ENCODE assay signal across 9 mouse cellular contexts in the genomic region with DNA sequence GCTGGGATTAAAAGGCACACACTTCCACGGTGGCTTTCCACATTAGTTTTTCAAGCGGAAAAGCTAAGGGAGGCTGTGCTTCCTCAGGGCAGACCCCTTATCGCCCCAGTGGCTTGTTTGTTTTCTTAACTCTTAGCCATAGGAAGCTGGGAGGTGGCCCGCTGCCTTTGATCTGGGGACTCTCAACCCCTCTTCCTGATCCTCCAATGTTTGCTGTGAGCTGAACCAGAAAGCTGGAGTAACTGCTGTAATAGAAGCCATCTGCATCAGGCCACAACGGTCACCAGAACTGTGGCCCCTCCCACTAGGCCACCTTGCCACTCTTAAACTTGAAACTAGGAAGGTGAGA. TPM values are rescaled to one million over a fixed set of nuclear protein-coding genes. Genes with fewer than 3 reads are reported as not detected.
DNase-seq lines count a peak whose midpoint lies in the region; ATAC-seq and TF ChIP-seq lines count a peak whose summit lies in the region.
"Had no signal": no experiment of that assay in that cellular context is flagged by ENCODE, and none has a peak within 500 bp of the region (broad histone marks: within the 10 kb centered on the region; RNA-seq: fewer than 3 reads in every experiment).

A gene (plus strand): TSS at position 182 of the 349 bp plus-strand sequence.

- DNase-seq in heart, adult 11 months, result peak; percentile 92
- no peak for DNase-seq in heart, adult 9 months (ENCODE audit: low spot score in 2 of 2)
- peak; percentile 25 for DNase-seq in thymus, postnatal 14 days
- DNase-seq in thymus, postnatal 36 days, result no peak
- no peak for DNase-seq in limb, embryonic 14.5 days (ENCODE audit: low spot score)
- DNase-seq in stomach, postnatal 0 days (ENCODE audit: low spot score), result peak; percentile 48
- no peak for DNase-seq in thymus, adult 2 months
- DNase-seq: gastrocnemius, postnatal 25 days had no signal

- no peak within 1 kb of the TSS for H3K27ac ChIP-seq in limb, embryonic 14.5 days (replicated peaks; ENCODE audit: low read depth, low read length)
- H3K27ac ChIP-seq in stomach, postnatal 0 days (replicated peaks), result peak within 1 kb of the TSS; percentile 87
- H3K27ac ChIP-seq in thymus, adult 2 months (ENCODE audit: control insufficient read depth, insufficient read depth, low read length), result no peak within 1 kb of the TSS

- no peak for TF ChIP-seq POLR2A in limb, embryonic 14.5 days (IDR thresholded peaks at IDR 0.05; ENCODE audit: borderline replicate concordance, extremely low read depth, insufficient read depth, insufficient read length)
- TF ChIP-seq POLR2A in thymus, adult 2 months (IDR thresholded peaks at IDR 0.05; ENCODE audit: control insufficient read depth, extremely low read depth, insufficient read depth, low read length, poor library complexity), result no peak

- peaks cover 13% of the 10 kb centered on the region; the same call in 1 of the 2 replicates for H3K27me3 ChIP-seq in limb, embryonic 14.5 days (ENCODE audit: control insufficient read depth, insufficient read depth, low read length)
- no peaks in the 10 kb centered on the region for H3K27me3 ChIP-seq in stomach, postnatal 0 days (ENCODE audit: control insufficient read depth, insufficient read depth, low read length)
- H3K27me3 ChIP-seq in thymus, adult 2 months (ENCODE audit: control insufficient read depth, insufficient read depth, low read length), result no peaks in the 10 kb centered on the region

- H3K36me3 ChIP-seq in limb, embryonic 14.5 days (ENCODE audit: control insufficient read depth, insufficient read depth, low read length), result no peaks in the 10 kb centered on the region
- H3K36me3 ChIP-seq in stomach, postnatal 0 days (ENCODE audit: control insufficient read depth, insufficient read depth, low read length), result no peaks in the 10 kb centered on the region
- H3K36me3 ChIP-seq in thymus, adult 2 months (ENCODE audit: control insufficient read depth, insufficient read depth, low read length), result no peaks in the 10 kb centered on the region

- peak within 1 kb of the TSS; percentile 24 for H3K4me2 ChIP-seq in limb, embryonic 14.5 days (replicated peaks; ENCODE audit: low read depth, low read length, severe bottlenecking)
- peak within 1 kb of the TSS; percentile 55 for H3K4me2 ChIP-seq in stomach, postnatal 0 days (replicated peaks; ENCODE audit: low read depth)

- TF ChIP-seq EP300 in stomach, postnatal 0 days (optimal IDR thresholded peaks at IDR 0.05), result no peak

- H3K4me3 ChIP-seq in limb, embryonic 14.5 days (replicated peaks; ENCODE audit: low read length), result peak within 1 kb of the TSS; percentile 22
- H3K4me3 ChIP-seq in stomach, postnatal 0 days (ENCODE audit: low read depth, low read length), result peak within 1 kb of the TSS; percentile 47
- no peak within 1 kb of the TSS for H3K4me3 ChIP-seq in thymus, adult 2 months (ENCODE audit: control insufficient read depth, insufficient read depth, low read length)

- H3K4me1 ChIP-seq in limb, embryonic 14.5 days (ENCODE audit: control insufficient read depth, insufficient read depth, low read length), result peaks cover 7% of the 10 kb centered on the region; the same call in 1 of the 2 replicates
- H3K4me1 ChIP-seq in stomach, postnatal 0 days (replicated peaks; ENCODE audit: control insufficient read depth, insufficient read depth), result no peaks in the 10 kb centered on the region; the same call in 1 of the 2 replicates
- H3K4me1 ChIP-seq in thymus, adult 2 months (replicated peaks; ENCODE audit: control insufficient read depth, insufficient read depth, low read length), result peaks cover 44% of the 10 kb centered on the region

- no peaks in the 10 kb centered on the region for H3K9me3 ChIP-seq in limb, embryonic 14.5 days (ENCODE audit: control insufficient read depth, low read length)
- H3K9me3 ChIP-seq in stomach, postnatal 0 days (ENCODE audit: control insufficient read depth, low read length), result no peaks in the 10 kb centered on the region

- peak within 1 kb of the TSS; percentile 25; the same call in 1 of the 2 replicates for H3K9ac ChIP-seq in limb, embryonic 14.5 days (ENCODE audit: low read depth, low read length, severe bottlenecking)
- peak within 1 kb of the TSS; percentile 56 for H3K9ac ChIP-seq in stomach, postnatal 0 days (ENCODE audit: low read length)

- 4% methylated on average over 5 of the region's 5 CpGs for WGBS in limb, embryonic 14.5 days
- WGBS in stomach, postnatal 0 days, result 16% methylated on average over 5 of the region's 5 CpGs
- 23% methylated on average over 5 of the region's 5 CpGs for WGBS in thymus, adult 2 months

- no peak for ATAC-seq in limb, embryonic 14.5 days (ENCODE audit: low FRiP score, low read depth)
- ATAC-seq in stomach, postnatal 0 days (ENCODE audit: low FRiP score, low TSS enrichment), result peak; percentile 0; the same call in 1 of the 2 replicates
- no peak for ATAC-seq in inflammation-experienced regulatory T-cells, adult 6 months

- TF ChIP-seq CTCF in stomach, postnatal 0 days (IDR thresholded peaks at IDR 0.05; ENCODE audit: low read depth), result no peak
- TF ChIP-seq CTCF in thymus, adult 2 months (IDR thresholded peaks at IDR 0.05; ENCODE audit: borderline replicate concordance, control insufficient read depth, extremely low read depth, insufficient read depth, low read length, poor library complexity), result no peak

RNA-seq across cellular contexts. Expression of the gene that starts here (rescaled TPM):
- 9.1 and 9.2 TPM in 2 replicates for polyA plus RNA-seq in limb, embryonic 14.5 days (2012; rRNA removed)
- polyA plus RNA-seq in limb, embryonic 14.5 days (2014; fragmentation: Nextera tagmentation; extraction: Ambion mirVana), result 8.1 and 9.6 TPM in 2 replicates
- polyA plus RNA-seq in stomach, postnatal 0 days (2015; fragmentation: Nextera tagmentation; extraction: Ambion mirVana), result 23.0 and 23.8 TPM in 2 replicates
- polyA plus RNA-seq in thymus, adult 2 months (2012; rRNA removed), result 6.7 and 6.8 TPM in 2 replicates
- polyA plus RNA-seq in inflammation-experienced regulatory T-cells, adult 6 months (2017; shearing (Covaris generic)), result 1 to 10 TPM; 1.2 to 3.1 (median 2.1) TPM

Comparison
In these comparisons a context has a peak if more than half of its experiments do, and no peak if none do; other contexts are left out.
1. DNase-seq: peak in heart, adult 11 months (single experiment), thymus, postnatal 14 days (single experiment) and stomach, postnatal 0 days (single experiment); none in heart, adult 9 months (0 of 2), thymus, postnatal 36 days (0 of 2), limb, embryonic 14.5 days (single experiment) and thymus, adult 2 months (single experiment).